Mouse (Mus musculus): ENCODE data around the gene Ncstn.

Ncstn gene

DNA sequence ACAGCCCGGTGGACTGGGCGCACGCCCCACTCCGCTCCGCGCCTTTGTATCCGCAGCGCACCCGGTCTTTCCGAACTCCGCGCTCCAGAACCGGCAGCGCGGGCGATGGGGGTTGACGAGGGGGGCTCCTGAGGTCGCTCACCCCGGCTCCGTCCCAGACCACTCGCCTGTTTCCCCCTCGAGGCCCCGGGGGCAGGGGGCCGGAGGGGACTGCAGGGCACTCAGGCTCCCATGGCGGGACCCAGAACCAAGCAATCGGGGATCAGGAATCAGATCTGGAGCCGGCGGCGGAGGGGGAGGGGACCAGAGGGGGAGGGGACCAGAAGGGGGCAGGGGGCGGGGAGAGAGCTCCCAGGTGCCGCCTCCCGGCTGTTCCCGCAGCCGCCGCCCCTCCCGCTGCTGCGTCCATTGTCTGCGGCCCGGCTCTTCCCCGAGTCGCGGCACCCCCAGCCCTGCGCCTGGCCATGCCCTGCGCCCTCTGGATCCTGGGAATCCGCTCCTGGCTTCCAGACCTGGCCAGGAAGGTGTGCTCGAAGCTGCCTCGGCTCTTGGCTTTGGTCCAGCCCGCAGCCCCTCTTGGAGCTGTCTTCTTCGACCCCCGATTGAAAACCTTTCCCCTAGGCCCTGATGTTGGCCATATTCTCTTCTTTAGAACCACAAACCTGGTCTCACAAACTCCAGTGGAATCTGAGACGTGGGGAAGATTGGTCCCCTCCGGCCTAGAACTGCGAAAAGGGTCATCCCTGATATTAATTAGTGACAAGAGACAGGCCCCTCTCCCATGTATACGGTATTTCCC, 55.4 kb downstream of the Ncstn start:
- peak; percentile 72 to 73 for DNase-seq (ENCODE audit: low spot score in 2 of 2)

DNA sequence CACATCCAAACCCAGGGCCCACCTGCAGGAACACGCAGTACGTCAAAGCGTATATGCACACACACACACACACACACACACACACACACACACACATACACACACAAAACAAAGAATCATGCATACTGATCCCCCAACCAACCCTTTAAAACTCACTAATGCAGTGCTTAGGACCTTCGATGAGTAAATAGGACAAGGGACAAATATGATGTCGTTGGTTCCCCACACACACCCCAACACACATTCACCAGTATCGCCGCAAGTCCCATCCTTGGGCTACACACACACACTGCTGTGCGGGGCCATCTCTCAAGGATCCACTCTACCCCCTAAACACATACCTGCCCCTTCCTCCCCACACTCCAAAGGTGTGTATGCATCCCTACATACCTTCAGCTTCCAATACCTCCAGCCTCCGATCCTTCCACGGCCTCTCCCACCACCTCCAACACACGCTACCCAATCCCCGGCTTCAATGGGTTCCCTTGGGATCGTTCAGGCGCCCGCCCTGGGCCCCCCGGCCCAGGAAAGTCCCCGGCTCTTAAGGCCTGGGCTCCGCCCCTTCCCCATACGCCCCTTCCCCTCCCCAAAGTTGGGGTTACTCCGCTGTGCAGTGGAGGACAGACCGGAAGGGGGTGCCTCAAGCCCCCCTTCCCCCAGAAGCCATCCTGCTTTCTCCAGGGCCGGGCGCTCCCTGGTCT, 56.2 kb downstream of the Ncstn start:
- no peak for DNase-seq (ENCODE audit: low spot score in 2 of 2)

DNA sequence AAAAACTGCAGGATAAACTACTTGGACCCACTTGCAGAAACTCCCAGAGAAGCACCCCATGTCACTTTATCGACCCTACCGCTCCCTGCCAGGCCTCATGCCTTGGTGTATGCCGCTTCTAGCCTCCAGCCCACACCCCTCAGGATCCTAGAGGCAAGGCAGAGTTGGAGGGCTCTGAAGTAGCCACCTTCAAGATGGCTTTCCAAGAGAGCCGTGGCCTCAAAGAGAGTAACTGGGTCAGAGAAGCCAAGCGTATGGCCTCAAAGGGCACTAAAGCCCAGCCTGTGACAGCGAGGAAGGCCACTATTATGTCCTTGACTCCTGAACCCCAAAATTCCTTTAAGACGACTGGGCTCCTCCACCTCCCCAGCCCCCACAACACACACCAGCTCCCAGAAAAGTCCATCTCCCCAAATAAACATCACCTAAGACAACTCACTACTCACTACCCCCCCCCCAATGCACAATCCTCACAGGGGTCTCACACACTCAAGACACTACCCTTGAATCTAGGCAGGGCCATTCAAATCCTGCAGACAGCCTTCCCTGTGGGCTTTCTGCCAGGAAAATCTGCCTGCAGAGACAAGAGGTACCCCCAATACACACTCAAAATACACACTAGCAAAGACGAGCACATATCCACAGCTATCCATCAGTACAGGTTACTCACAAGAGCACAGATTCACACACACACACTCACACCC, 57.2 kb downstream of the Ncstn start:
- no peak for DNase-seq (ENCODE audit: low spot score in 2 of 2)

DNA sequence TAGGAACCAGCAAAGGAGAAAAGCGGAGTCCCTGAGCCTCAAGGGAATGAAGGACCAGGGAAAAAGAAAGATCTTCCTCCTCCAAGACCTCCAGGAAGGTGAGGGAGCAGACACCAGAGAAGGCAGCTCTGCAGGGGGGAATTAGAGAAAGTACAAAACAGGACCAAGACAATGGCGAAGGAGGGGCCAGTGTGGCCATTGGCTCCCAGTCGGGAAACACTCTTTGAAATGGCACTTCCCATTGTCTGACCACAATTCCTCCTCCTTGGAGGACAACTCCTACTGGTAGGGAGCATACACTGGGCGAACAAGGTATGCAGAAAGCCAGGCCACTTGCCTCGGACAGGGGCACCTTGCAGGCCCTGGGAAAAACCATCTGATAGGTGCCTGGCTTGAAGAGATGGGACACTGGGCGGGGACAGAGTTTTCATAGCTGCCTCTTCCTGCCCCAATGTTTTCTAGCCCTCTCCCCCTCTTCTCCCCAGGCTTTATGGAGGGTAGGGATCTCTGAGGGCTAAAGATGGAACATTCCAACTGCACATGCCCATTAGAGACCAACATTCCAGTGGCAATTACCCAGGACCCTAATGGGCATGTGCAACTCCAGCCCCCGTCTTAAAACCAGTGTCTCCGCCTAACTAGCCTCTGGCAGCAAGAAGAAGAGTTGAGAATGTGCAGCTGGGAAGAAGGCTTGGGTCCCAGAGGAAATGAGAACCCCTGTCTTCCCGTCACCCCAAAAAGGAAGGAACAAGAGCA, 58.3 kb downstream of the Ncstn start:
- DNase-seq (ENCODE audit: low spot score in 2 of 2) = no peak

DNA sequence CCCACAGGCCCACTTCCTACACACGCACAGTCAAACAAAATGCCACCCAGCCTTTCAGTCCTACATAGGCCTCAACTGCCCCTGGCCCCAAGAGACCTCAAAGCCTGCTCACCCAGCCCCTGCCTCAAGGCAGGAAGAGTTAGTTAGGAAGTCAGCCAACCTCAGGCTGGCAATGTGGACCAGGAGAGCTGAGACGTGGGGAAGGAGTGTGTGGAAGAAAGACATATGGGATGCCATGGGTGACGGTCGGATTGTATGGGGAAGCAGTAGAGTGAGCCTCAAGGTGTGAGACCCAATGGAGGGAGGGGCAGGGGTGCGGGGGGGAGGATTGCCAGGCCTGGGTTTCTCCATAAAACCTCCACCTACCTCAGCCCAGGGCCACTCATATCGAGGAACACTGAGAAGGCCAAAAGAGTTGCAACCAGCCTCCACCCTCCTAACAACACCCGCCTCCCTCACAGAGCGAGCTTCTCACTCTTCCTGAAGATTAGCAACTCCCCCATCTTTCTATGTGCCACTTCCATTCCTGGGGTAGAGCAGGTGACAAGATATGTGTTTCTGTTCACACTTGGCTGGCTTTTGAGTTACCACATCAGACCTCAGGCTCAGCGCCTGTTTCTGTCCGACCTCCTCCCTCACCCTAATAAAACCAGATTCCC, 62.6 kb downstream of the Ncstn start:
- DNase-seq (ENCODE audit: low spot score in 2 of 2) = peak in 1 of 2 experiments; percentile 43

DNA sequence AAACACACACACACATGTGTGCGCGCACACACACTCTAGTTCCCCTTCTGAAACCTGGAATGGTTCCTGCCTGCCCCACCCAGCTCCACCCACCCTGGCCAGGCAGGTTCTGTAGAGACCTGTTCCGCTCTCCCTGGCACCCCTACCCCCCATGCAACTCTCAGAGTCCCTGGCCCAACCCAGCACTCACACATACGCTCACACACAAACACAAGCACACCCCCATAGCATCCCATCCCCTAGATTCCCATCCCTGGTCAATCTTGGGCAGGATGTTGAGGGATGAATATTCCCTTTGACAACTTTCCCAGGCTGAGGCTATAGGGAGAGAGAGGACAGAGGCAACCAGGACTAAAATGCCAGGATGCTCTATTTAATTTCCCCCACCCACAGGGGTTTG, 63.3 kb downstream of the Ncstn start:
- no peak for DNase-seq (ENCODE audit: low spot score in 2 of 2)

DNA sequence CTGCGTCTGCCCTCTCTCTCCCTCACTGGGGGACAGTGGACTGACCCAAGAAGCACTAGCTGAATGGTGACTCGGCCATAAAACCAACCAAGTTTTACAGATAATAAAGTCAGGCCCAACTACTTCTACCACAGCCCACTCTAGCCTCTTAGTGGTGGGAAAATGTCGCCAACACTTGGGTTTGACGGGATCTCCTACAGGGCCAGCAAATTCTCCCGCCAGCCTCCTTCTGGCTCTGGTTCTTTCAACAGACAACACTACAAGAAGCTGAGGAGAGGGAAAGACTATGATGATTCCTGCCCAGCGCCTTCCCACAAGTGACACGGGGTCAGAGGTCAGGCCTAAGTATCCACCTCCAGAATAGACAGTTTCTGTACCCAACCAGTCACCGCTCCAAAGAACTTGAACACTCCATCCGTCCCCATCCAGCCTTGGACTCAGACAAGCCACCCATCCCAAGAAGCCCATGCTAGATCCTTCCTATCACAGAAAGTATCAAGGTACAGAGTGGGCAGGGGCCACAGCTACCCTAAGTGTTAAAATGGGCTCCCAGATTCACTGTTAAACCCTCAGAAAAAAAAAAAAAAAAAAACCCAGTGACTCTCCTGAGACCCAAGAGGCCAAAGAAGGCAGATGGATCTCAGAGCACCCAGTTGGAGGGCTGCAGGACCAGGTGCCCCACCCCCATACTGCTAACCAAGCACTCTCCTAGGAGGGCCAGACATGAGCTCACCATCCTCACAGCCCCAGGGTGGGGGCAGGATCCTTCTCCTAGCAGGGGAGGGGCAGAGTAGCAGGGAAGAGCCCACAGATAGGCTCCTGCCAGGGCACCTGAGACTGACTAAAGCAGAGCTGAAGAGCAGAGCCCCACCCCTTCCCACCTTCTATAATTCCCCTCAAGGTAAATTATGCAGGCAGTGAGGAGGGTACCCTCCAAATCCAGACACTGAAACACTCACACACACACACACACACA, 64.0 kb downstream of the Ncstn start:
- no peak for DNase-seq (ENCODE audit: low spot score in 2 of 2)

DNA sequence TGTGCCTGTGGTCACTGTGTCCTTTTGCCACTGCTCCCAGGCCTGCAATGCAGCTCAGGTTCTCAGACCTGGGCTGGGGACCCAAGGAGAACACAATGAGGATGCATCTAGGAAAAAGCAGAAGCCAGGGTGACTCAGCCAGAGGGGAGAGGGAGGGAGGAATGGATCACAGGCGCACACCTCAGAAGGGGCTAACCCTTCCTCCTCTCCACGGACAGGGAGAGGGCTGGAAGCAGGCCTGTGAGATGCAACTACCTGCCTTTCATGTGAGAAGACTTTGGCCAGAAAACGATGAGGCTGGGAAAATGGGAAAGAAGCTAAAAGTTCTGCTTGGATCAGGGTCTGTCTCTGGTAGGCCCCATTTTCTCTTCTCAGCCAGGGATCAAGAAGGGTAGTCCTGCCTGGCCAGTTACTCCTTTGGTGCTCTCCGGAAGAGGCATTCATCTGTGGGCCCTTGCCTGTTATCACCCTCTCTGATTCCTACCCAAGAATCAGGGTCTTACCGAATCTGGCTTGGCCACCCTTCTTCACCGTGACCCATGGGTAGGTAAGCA, 65.0 kb downstream of the Ncstn start:
- DNase-seq (ENCODE audit: low spot score in 2 of 2) = no peak

DNA sequence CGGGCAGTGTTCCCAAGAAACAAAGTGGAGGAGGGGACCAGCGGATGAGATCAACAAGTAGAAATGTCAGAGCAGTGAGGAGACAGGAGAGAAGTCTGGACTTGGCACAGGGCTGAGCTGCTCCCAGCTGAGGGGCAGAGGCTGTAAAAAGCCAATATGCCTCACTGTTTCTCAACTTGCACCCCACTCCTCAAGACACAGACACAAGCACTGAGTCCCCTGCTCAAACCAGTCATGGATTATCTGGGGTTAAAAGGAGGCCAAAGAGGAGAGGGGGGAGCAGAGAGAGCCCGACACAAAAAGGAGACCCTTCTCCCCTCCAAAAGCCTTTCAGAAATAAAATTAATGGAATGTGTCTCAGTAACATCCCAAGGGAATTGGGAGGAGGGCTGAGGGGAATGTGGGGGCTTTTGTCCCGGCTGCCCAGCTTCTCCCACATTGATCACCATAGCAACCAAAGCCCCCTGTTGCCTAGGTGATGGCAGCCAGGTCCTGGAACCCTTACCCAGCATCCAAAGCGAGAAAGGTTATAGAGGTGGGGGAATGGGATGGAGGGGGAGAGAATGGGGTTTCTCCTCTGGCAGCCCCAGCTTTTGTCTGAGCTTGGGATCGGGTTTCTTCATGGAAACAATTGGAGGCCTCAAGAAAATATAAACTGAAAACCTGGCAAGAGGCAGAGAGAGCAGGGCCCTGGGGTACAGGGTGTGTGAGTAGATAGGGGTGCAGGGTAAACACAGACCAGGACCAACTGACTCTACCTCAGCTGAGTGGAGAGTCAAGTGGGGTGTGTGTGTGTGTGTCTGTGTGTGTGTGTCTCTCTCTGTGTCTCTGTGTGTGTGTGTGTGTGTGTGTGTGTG, 65.7 kb downstream of the Ncstn start:
- DNase-seq (ENCODE audit: low spot score in 2 of 2) = no peak

DNA sequence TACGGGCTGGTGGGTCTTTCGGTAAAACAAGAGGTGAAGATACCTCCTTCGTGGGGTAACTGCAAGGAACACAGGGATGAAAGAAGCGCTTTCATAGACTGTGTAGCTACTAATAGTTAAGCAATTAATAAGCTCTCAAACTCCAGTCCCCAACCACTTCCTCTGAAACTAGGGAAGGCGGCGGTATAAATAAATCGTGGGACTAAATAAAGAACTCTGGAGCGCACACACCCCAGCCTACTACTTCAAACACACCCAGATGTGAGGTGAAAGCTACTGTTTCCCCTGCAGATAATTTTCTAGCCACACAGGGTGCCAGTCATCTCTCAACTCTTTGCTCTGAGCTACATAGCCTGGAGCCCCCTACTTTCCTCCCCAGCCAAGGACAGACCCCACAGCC, 66.6 kb downstream of the Ncstn start:
- no peak for DNase-seq (ENCODE audit: low spot score in 2 of 2)

All from frontal cortex, postnatal 36 days (tissue).